9 mouse cellular contexts compared by ENCODE assay signal in the genomic region with DNA sequence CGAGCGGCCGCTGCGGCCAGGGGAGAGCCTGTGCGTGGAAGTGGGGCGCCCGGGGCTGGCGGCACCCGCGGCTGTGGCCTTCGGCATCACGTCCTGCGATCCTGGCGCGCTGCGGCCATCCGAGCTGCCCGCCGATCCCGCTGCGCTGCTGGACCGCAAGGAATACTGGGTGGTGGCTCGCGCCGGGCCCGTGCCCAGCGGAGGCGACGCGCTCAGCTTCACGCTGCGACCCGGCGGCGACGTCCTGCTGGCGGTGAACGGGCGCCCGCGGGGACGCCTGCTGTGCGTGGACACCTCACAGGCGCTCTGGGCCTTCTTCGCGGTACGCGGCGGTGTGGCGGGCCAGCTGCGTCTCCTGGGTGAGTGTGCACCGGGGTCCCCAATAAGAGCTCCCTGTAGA. TPM values are rescaled to one million over a fixed set of nuclear protein-coding genes. Genes with fewer than 3 reads are reported as not detected.
DNase-seq lines count a peak whose midpoint lies in the region; ATAC-seq and TF ChIP-seq lines count a peak whose summit lies in the region.
"Had no signal": no experiment of that assay in that cellular context is flagged by ENCODE, and none has a peak within 500 bp of the region (broad histone marks: within the 10 kb centered on the region; RNA-seq: fewer than 3 reads in every experiment).

No protein-coding gene starts in this region.

- H3K4me1 ChIP-seq in lung, postnatal 0 days (ENCODE audit: insufficient read depth, low read depth, low read length), result no peaks in the 10 kb centered on the region
- no peaks in the 10 kb centered on the region for H3K4me1 ChIP-seq in heart, postnatal 0 days (ENCODE audit: control insufficient read depth, insufficient read depth)
- no peaks in the 10 kb centered on the region for H3K4me1 ChIP-seq in liver, embryonic 13.5 days (replicated peaks)
- H3K4me1 ChIP-seq in stomach, embryonic 14.5 days (ENCODE audit: control insufficient read depth, insufficient read depth, low read length), result no peaks in the 10 kb centered on the region

- H3K36me3 ChIP-seq in lung, postnatal 0 days (ENCODE audit: insufficient read depth, low read length), result no peaks in the 10 kb centered on the region
- peaks cover 60% of the 10 kb centered on the region for H3K36me3 ChIP-seq in heart, postnatal 0 days (replicated peaks; ENCODE audit: control insufficient read depth, insufficient read depth, low read length)
- H3K36me3 ChIP-seq in liver, embryonic 13.5 days, result no peaks in the 10 kb centered on the region
- H3K36me3 ChIP-seq in stomach, embryonic 14.5 days (ENCODE audit: control insufficient read depth, insufficient read depth, low read length), result peaks cover 9% of the 10 kb centered on the region; the same call in 1 of the 2 replicates

- no peak for ATAC-seq in lung, postnatal 0 days
- peak; percentile 25; the same call in 1 of the 2 replicates for ATAC-seq in heart, postnatal 0 days (ENCODE audit: insufficient read depth, low read depth)
- no peak for ATAC-seq in liver, embryonic 13.5 days (ENCODE audit: low read depth)
- ATAC-seq in stomach, embryonic 14.5 days (ENCODE audit: insufficient number of reproducible peaks, insufficient read depth, low FRiP score, low read depth), result 0 out of 2 replicates have a peak, but pooled peaks have one; percentile 14
- ATAC-seq: activated CD4-positive, CD25-positive, alpha-beta regulatory T cell, adult 4 months had no signal

- H3K27ac ChIP-seq in lung, postnatal 0 days (ENCODE audit: low read length), result no peak overlapping the region
- H3K27ac ChIP-seq in heart, postnatal 0 days (ENCODE audit: low read depth), result no peak overlapping the region
- no peak overlapping the region for H3K27ac ChIP-seq in liver, embryonic 13.5 days
- H3K27ac ChIP-seq in stomach, embryonic 14.5 days (ENCODE audit: low read length), result no peak overlapping the region

- no peak overlapping the region for H3K9ac ChIP-seq in lung, postnatal 0 days (replicated peaks; ENCODE audit: low read depth)
- peak overlapping the region; percentile 10; the same call in 1 of the 2 replicates for H3K9ac ChIP-seq in heart, postnatal 0 days (replicated peaks; ENCODE audit: low read depth, low read length)
- no peak overlapping the region for H3K9ac ChIP-seq in liver, embryonic 13.5 days
- H3K9ac ChIP-seq in stomach, embryonic 14.5 days (replicated peaks; ENCODE audit: low read depth, low read length), result no peak overlapping the region; the same call in 1 of the 2 replicates

- H3K9me3 ChIP-seq in lung, postnatal 0 days (ENCODE audit: low read length), result no peaks in the 10 kb centered on the region
- H3K9me3 ChIP-seq in heart, postnatal 0 days (replicated peaks; ENCODE audit: control insufficient read depth, low read length), result no peaks in the 10 kb centered on the region
- no peaks in the 10 kb centered on the region for H3K9me3 ChIP-seq in liver, embryonic 13.5 days (replicated peaks)
- no peaks in the 10 kb centered on the region for H3K9me3 ChIP-seq in stomach, embryonic 14.5 days (ENCODE audit: control insufficient read depth, low read depth, low read length)

- no peak for TF ChIP-seq EP300 in lung, postnatal 0 days (IDR thresholded peaks at IDR 0.05)
- no peak for TF ChIP-seq EP300 in heart, postnatal 0 days (IDR thresholded peaks at IDR 0.05; ENCODE audit: low read depth)

- H3K4me2 ChIP-seq in lung, postnatal 0 days (replicated peaks; ENCODE audit: low read depth, low read length), result peak overlapping the region; percentile 41
- H3K4me2 ChIP-seq in heart, postnatal 0 days (ENCODE audit: low read depth, low read length), result peak overlapping the region; percentile 57
- H3K4me2 ChIP-seq in liver, embryonic 13.5 days, result peak overlapping the region; percentile 47
- H3K4me2 ChIP-seq in stomach, embryonic 14.5 days (replicated peaks; ENCODE audit: low read depth, low read length), result peak overlapping the region; percentile 42

- peak overlapping the region; percentile 20; the same call in 1 of the 2 replicates for H3K4me3 ChIP-seq in lung, postnatal 0 days (ENCODE audit: low read depth, low read length)
- H3K4me3 ChIP-seq in heart, postnatal 0 days (ENCODE audit: low read depth, low read length), result peak overlapping the region; percentile 31
- peak overlapping the region; percentile 36 for H3K4me3 ChIP-seq in liver, embryonic 13.5 days (replicated peaks)
- H3K4me3 ChIP-seq in stomach, embryonic 14.5 days (ENCODE audit: low read depth, low read length), result peak overlapping the region; percentile 28

- TF ChIP-seq CTCF in lung, postnatal 0 days (IDR thresholded peaks at IDR 0.05), result no peak
- TF ChIP-seq CTCF in heart, postnatal 0 days (IDR thresholded peaks at IDR 0.05; ENCODE audit: low read depth), result no peak

- 30% methylated on average over 49 of the region's 52 CpGs for WGBS in lung, postnatal 0 days
- 34% methylated on average over 52 of the region's 52 CpGs for WGBS in heart, postnatal 0 days
- WGBS in liver, embryonic 13.5 days (ENCODE audit: insufficient replicate concordance), result 13% methylated on average over 50 of the region's 52 CpGs
- WGBS in stomach, embryonic 14.5 days, result 23% methylated on average over 45 of the region's 52 CpGs

- DNase-seq in lung, postnatal 0 days (ENCODE audit: low spot score), result no peak
- no peak for DNase-seq in lung, postnatal 14 days
- no peak for DNase-seq in heart, postnatal 0 days (ENCODE audit: low spot score)
- no peak for DNase-seq in liver, embryonic 13.5 days
- DNase-seq in adrenal gland, adult 8-10 months, result no peak
- DNase-seq in left cerebral cortex, postnatal 10 days (ENCODE audit: extremely low spot score in 1 of 2, low spot score in 2 of 2), result no peak
- no peak for DNase-seq in kidney, postnatal 10 days

- intact Hi-C loops in left cerebral cortex, postnatal 10 days (cut with DNase I), result no loop called here

- 0 out of 2 replicates have a peak, but pooled peaks cover 5% of the 10 kb centered on the region for H3K27me3 ChIP-seq in lung, postnatal 0 days (replicated peaks; ENCODE audit: insufficient read depth, low read length)
- peaks cover 9% of the 10 kb centered on the region for H3K27me3 ChIP-seq in heart, postnatal 0 days (ENCODE audit: control insufficient read depth, insufficient read depth, low read length)
- H3K27me3 ChIP-seq in liver, embryonic 13.5 days, result peaks cover 65% of the 10 kb centered on the region
- H3K27me3 ChIP-seq in stomach, embryonic 14.5 days (ENCODE audit: control insufficient read depth, insufficient read depth, low read length), result 0 out of 2 replicates have a peak, but pooled peaks cover 15% of the 10 kb centered on the region

RNA-seq across cellular contexts. Expression of gene Neurl1b, which starts 24.4 kb away (rescaled TPM):
- polyA plus RNA-seq in lung, postnatal 0 days (2015; fragmentation: Nextera tagmentation; extraction: Ambion mirVana), result 0.98 and 1.5 TPM in 2 replicates
- 66.1 and 143 TPM in 2 replicates for total RNA-seq in heart, postnatal 0 days (2014; rRNA removed; ENCODE audit: low replicate concordance)
- polyA plus RNA-seq in heart, postnatal 0 days (2015; fragmentation: Nextera tagmentation; extraction: Ambion mirVana), result 1.2 and 1.6 TPM in 2 replicates
- 0.03 and 0.06 TPM in 2 replicates for polyA plus RNA-seq in liver, embryonic 13.5 days (2015; fragmentation: Nextera tagmentation; extraction: Ambion mirVana)
- polyA plus RNA-seq in stomach, embryonic 14.5 days (2014; fragmentation: Nextera tagmentation; extraction: Ambion mirVana), result 5.0 and 6.0 TPM in 2 replicates
- total RNA-seq in adrenal gland, adult 8-10 months (2022), result 10 to 100 TPM; 36.0 to 59.9 (median 52.3) TPM
- 100 to 1,000 TPM; 118 to 135 TPM for total RNA-seq in left cerebral cortex, postnatal 10 days (2021)

Comparison
In these comparisons a context has a peak if more than half of its experiments do, and no peak if none do; other contexts are left out.
1. ATAC-seq: peak in heart, postnatal 0 days (single experiment) and stomach, embryonic 14.5 days (single experiment); none in lung, postnatal 0 days (single experiment) and liver, embryonic 13.5 days (single experiment).
2. Peak in every context shown above with its lines, with median percentiles within 50 percentile points of each other: H3K4me2 ChIP-seq and H3K4me3 ChIP-seq.